Mouse (Mus musculus): ENCODE data around the gene Rrn3.
A peak's percentile ranks its signal among the peaks of the same experiment; 100 is the strongest.
"Not testable (repeated sequence)": the region's sequence is repeated elsewhere in the genome, so short reads cannot be mapped to it uniquely, and the experiment has no call there.

The Rrn3 gene

GRCm38 (mm10) chr16:13785932-13786331 is 5.4 kb downstream of the Rrn3 start:
- DNase-seq (ENCODE audit: low read depth, low spot score) = no peak

GRCm38 (mm10) chr16:13793441-13793840 is 12.9 kb downstream of the Rrn3 start:
- DNase-seq (ENCODE audit: low read depth, low spot score) = not testable (repeated sequence)

GRCm38 (mm10) chr16:13796746-13797175 is 16.3 kb downstream of the Rrn3 start:
- DNase-seq (ENCODE audit: low read depth, low spot score) = no peak

GRCm38 (mm10) chr16:13801231-13801630 is 20.7 kb downstream of the Rrn3 start:
- DNase-seq (ENCODE audit: low read depth, low spot score) = no peak

- DNase-seq (ENCODE audit: low read depth, low spot score) = no peak
Observed at GRCm38 (mm10) chr16:13804666-13805065, 24.2 kb downstream of the Rrn3 start.

- DNase-seq (ENCODE audit: low read depth, low spot score) = no peak
Observed at GRCm38 (mm10) chr16:13807616-13808015, 27.1 kb downstream of the Rrn3 start.

GRCm38 (mm10) chr16:13808410-13808809 is 27.9 kb downstream of the Rrn3 start:
- no peak for DNase-seq (ENCODE audit: low read depth, low spot score)

- no peak for DNase-seq (ENCODE audit: low read depth, low spot score)
Observed at GRCm38 (mm10) chr16:13812152-13812551, 31.6 kb downstream of the Rrn3 start.

- no peak for DNase-seq (ENCODE audit: low read depth, low spot score)
Observed at GRCm38 (mm10) chr16:13813200-13813599, 32.7 kb downstream of the Rrn3 start.

GRCm38 (mm10) chr16:13818560-13819393 is 38.3 kb downstream of the Rrn3 start, which contains the start of gene Ntan1:
TSS of gene Ntan1 (plus strand) at chr16:13818845.
- peak; percentile 96 for DNase-seq (ENCODE audit: low read depth, low spot score)

GRCm38 (mm10) chr16:13819394-13819743 is 38.9 kb downstream of the Rrn3 start:
- no peak for DNase-seq (ENCODE audit: low read depth, low spot score)

- no peak for DNase-seq (ENCODE audit: low read depth, low spot score)
Observed at GRCm38 (mm10) chr16:13819806-13820500, 39.4 kb downstream of the Rrn3 start.

GRCm38 (mm10) chr16:13820771-13821170 is 40.3 kb downstream of the Rrn3 start:
- no peak for DNase-seq (ENCODE audit: low read depth, low spot score)

- DNase-seq (ENCODE audit: low read depth, low spot score) = no peak
Observed at GRCm38 (mm10) chr16:13825781-13826490, 45.4 kb downstream of the Rrn3 start.

- no peak for DNase-seq (ENCODE audit: low read depth, low spot score)
Observed at GRCm38 (mm10) chr16:13826511-13826910, 46.0 kb downstream of the Rrn3 start.

- DNase-seq (ENCODE audit: low read depth, low spot score) = no peak
Observed at GRCm38 (mm10) chr16:13830444-13830843, 49.9 kb downstream of the Rrn3 start.

GRCm38 (mm10) chr16:13831606-13832005 is 51.1 kb downstream of the Rrn3 start:
- no peak for DNase-seq (ENCODE audit: low read depth, low spot score)

- no peak for DNase-seq (ENCODE audit: low read depth, low spot score)
Observed at GRCm38 (mm10) chr16:13834382-13834781, 53.9 kb downstream of the Rrn3 start.

GRCm38 (mm10) chr16:13840056-13840455 is 59.5 kb downstream of the Rrn3 start:
- no peak for DNase-seq (ENCODE audit: low read depth, low spot score)

GRCm38 (mm10) chr16:13840956-13841355 is 60.4 kb downstream of the Rrn3 start:
- no peak for DNase-seq (ENCODE audit: low read depth, low spot score)

GRCm38 (mm10) chr16:13845031-13845430 is 64.5 kb downstream of the Rrn3 start:
- DNase-seq (ENCODE audit: low read depth, low spot score) = no peak

GRCm38 (mm10) chr16:13846675-13847074 is 66.2 kb downstream of the Rrn3 start:
- DNase-seq (ENCODE audit: low read depth, low spot score) = no peak

Measured in mesoderm, embryonic 11.5 days (tissue).